Mouse (Mus musculus): ENCODE measurements at regions not wholly inside any gene's neighbourhood (a gene's known extent, or its start where the extent isn't known, plus 50 kb on each side); places are given as distances from the start of the nearest gene placed in this dataset.

- ATAC-seq (ENCODE audit: insufficient read depth) (no peak), DNase-seq (no peak)
- Histone ChIP-seq H3K4me1 (ENCODE audit: insufficient read depth) (peaks cover 3% of the 10 kb centered on the region; the same call in 1 of the 2 replicates), H3K27me3 (ENCODE audit: insufficient read depth, low read length) (no peaks in the 10 kb centered on the region), H3K4me3 (ENCODE audit: low read depth, low read length) (no peak overlapping the region), H3K27ac (ENCODE audit: low read depth) (no peak overlapping the region), H3K4me2 (no peak overlapping the region), H3K36me3 (ENCODE audit: insufficient read depth) (no peaks in the 10 kb centered on the region), H3K9me3 (ENCODE audit: low read depth, low read length) (0 out of 2 replicates have a peak, but pooled peaks cover 3% of the 10 kb centered on the region), H3K9ac (no peak overlapping the region)
- no peak for TF ChIP-seq CTCF (IDR thresholded peaks at IDR 0.05; ENCODE audit: low read depth)
- WGBS: 78% methylated on average over 6 of the region's 6 CpGs
Observed at GRCm38 (mm10) chr2:166228356-166228755, 72.9 kb upstream of the Sulf2 start.

GRCm38 (mm10) chr2:166227496-166227895, 72.0 kb upstream of the Sulf2 start:
- Histone ChIP-seq H3K9ac (no peak overlapping the region), H3K4me3 (ENCODE audit: low read depth, low read length) (no peak overlapping the region), H3K27me3 (ENCODE audit: insufficient read depth, low read length) (no peaks in the 10 kb centered on the region), H3K9me3 (ENCODE audit: low read depth, low read length) (0 out of 2 replicates have a peak, but pooled peaks cover 3% of the 10 kb centered on the region), H3K4me1 (ENCODE audit: insufficient read depth) (peaks cover under 1% of the 10 kb centered on the region; the same call in 1 of the 2 replicates), H3K36me3 (ENCODE audit: insufficient read depth) (no peaks in the 10 kb centered on the region), H3K27ac (ENCODE audit: low read depth) (no peak overlapping the region), H3K4me2 (no peak overlapping the region)
- no peak for DNase-seq
- TF ChIP-seq CTCF (IDR thresholded peaks at IDR 0.05; ENCODE audit: low read depth): no peak
- no peak for ATAC-seq (ENCODE audit: insufficient read depth)
- 49% methylated on average over 5 of the region's 5 CpGs for WGBS

GRCm38 (mm10) chr2:166226929-166227328, 71.5 kb upstream of the Sulf2 start:
- DNase-seq (no peak), ATAC-seq (ENCODE audit: insufficient read depth) (no peak)
- H3K27me3 ChIP-seq (ENCODE audit: insufficient read depth, low read length): no peaks in the 10 kb centered on the region
- WGBS: 17% methylated on average over 3 of the region's 3 CpGs
- no peaks in the 10 kb centered on the region; the same call in 1 of the 2 replicates for H3K4me1 ChIP-seq (ENCODE audit: insufficient read depth)
- H3K4me3 ChIP-seq (ENCODE audit: low read depth, low read length): no peak overlapping the region
- H3K9ac ChIP-seq: no peak overlapping the region
- 0 out of 2 replicates have a peak, but pooled peaks cover 3% of the 10 kb centered on the region for H3K9me3 ChIP-seq (ENCODE audit: low read depth, low read length)
- H3K4me2 ChIP-seq: no peak overlapping the region
- no peak overlapping the region for H3K27ac ChIP-seq (ENCODE audit: low read depth)
- H3K36me3 ChIP-seq (ENCODE audit: insufficient read depth): no peaks in the 10 kb centered on the region
- no peak for TF ChIP-seq CTCF (IDR thresholded peaks at IDR 0.05; ENCODE audit: low read depth)

GRCm38 (mm10) chr2:166226331-166226730, 70.9 kb upstream of the Sulf2 start:
- DNase-seq (no peak), ATAC-seq (ENCODE audit: insufficient read depth) (no peak)
- Histone ChIP-seq H3K4me1 (ENCODE audit: insufficient read depth) (no peaks in the 10 kb centered on the region; the same call in 1 of the 2 replicates), H3K36me3 (ENCODE audit: insufficient read depth) (no peaks in the 10 kb centered on the region), H3K9ac (no peak overlapping the region), H3K27ac (ENCODE audit: low read depth) (no peak overlapping the region), H3K27me3 (ENCODE audit: insufficient read depth, low read length) (no peaks in the 10 kb centered on the region), H3K9me3 (ENCODE audit: low read depth, low read length) (0 out of 2 replicates have a peak, but pooled peaks cover 3% of the 10 kb centered on the region), H3K4me2 (no peak overlapping the region), H3K4me3 (ENCODE audit: low read depth, low read length) (no peak overlapping the region)
- no peak for TF ChIP-seq CTCF (IDR thresholded peaks at IDR 0.05; ENCODE audit: low read depth)
- WGBS: 90% methylated on average over 2 of the region's 2 CpGs

- no peak for ATAC-seq (ENCODE audit: insufficient read depth)
- no peak for DNase-seq
Observed at GRCm38 (mm10) chr2:166225354-166225753, 69.9 kb upstream of the Sulf2 start.

GRCm38 (mm10) chr2:166218783-166219182, 63.3 kb upstream of the Sulf2 start:
- H3K4me1 ChIP-seq (ENCODE audit: insufficient read depth): no peaks in the 10 kb centered on the region
- H3K36me3 ChIP-seq (ENCODE audit: insufficient read depth): no peaks in the 10 kb centered on the region
- no peak overlapping the region for H3K4me3 ChIP-seq (ENCODE audit: low read depth, low read length)
- no peak for ATAC-seq (ENCODE audit: insufficient read depth)
- DNase-seq: no peak
- no peak for TF ChIP-seq CTCF (IDR thresholded peaks at IDR 0.05; ENCODE audit: low read depth)
- no peaks in the 10 kb centered on the region for H3K9me3 ChIP-seq (ENCODE audit: low read depth, low read length)
- H3K9ac ChIP-seq: no peak overlapping the region
- 69% methylated on average over 9 of the region's 9 CpGs for WGBS
- no peak overlapping the region for H3K4me2 ChIP-seq
- H3K27me3 ChIP-seq (ENCODE audit: insufficient read depth, low read length): no peaks in the 10 kb centered on the region
- H3K27ac ChIP-seq (ENCODE audit: low read depth): no peak overlapping the region

More at GRCm38 (mm10) chr2:166225354-166225753, 69.9 kb upstream of the Sulf2 start:
- no peak overlapping the region for H3K9ac ChIP-seq
- no peaks in the 10 kb centered on the region for H3K36me3 ChIP-seq (ENCODE audit: insufficient read depth)
- H3K4me2 ChIP-seq: no peak overlapping the region
- H3K27ac ChIP-seq (ENCODE audit: low read depth): no peak overlapping the region
- 72% methylated on average over 9 of the region's 9 CpGs for WGBS
- H3K9me3 ChIP-seq (ENCODE audit: low read depth, low read length): 0 out of 2 replicates have a peak, but pooled peaks cover 3% of the 10 kb centered on the region
- H3K4me1 ChIP-seq (ENCODE audit: insufficient read depth): no peaks in the 10 kb centered on the region; the same call in 1 of the 2 replicates
- no peaks in the 10 kb centered on the region for H3K27me3 ChIP-seq (ENCODE audit: insufficient read depth, low read length)
- H3K4me3 ChIP-seq (ENCODE audit: low read depth, low read length): no peak overlapping the region
- no peak for TF ChIP-seq CTCF (IDR thresholded peaks at IDR 0.05; ENCODE audit: low read depth)

GRCm38 (mm10) chr2:166216512-166216865, 61.0 kb upstream of the Sulf2 start:
- TF ChIP-seq CTCF (IDR thresholded peaks at IDR 0.05; ENCODE audit: low read depth): no peak
- Histone ChIP-seq H3K4me3 (ENCODE audit: low read depth, low read length) (no peak overlapping the region), H3K27ac (ENCODE audit: low read depth) (no peak overlapping the region), H3K9ac (no peak overlapping the region), H3K4me2 (no peak overlapping the region), H3K27me3 (ENCODE audit: insufficient read depth, low read length) (no peaks in the 10 kb centered on the region), H3K36me3 (ENCODE audit: insufficient read depth) (no peaks in the 10 kb centered on the region), H3K4me1 (ENCODE audit: insufficient read depth) (no peaks in the 10 kb centered on the region), H3K9me3 (ENCODE audit: low read depth, low read length) (no peaks in the 10 kb centered on the region)
- WGBS: 83% methylated on average over 11 of the region's 11 CpGs
- ATAC-seq (ENCODE audit: insufficient read depth): no peak
- DNase-seq: no peak
